ENCODE assay signal across 7 mouse cellular contexts in genomic region chr11:84959701-84960181, GRCm38 (mm10). TPM values are rescaled to one million over a fixed set of nuclear protein-coding genes. Genes with fewer than 3 reads are reported as not detected.
DNase-seq lines count a peak whose midpoint lies in the region; ATAC-seq lines count a peak whose summit lies in the region.

No protein-coding gene starts in this region.

- no peaks in the 10 kb centered on the region for H3K9me3 ChIP-seq in heart, embryonic 11.5 days (replicated peaks; ENCODE audit: control insufficient read depth, low read length)

- peak; percentile 46 for DNase-seq in adrenal gland, postnatal 10 days
- peak; percentile 76 to 80 for DNase-seq in cerebellum, adult 18-20 months
- peak; percentile 84 to 87 for DNase-seq in kidney, postnatal 25 days
- DNase-seq in frontal cortex, postnatal 10 days (ENCODE audit: low spot score in 2 of 2): no peak
- no peak for DNase-seq in left cerebral cortex, adult 11 months (ENCODE audit: low spot score)

- peaks cover 17% of the 10 kb centered on the region for H3K4me1 ChIP-seq in heart, embryonic 11.5 days (ENCODE audit: control insufficient read depth, insufficient read depth, low read length)

- no peaks in the 10 kb centered on the region for H3K36me3 ChIP-seq in heart, embryonic 11.5 days (ENCODE audit: control insufficient read depth, insufficient read depth, low read length)

- H3K9ac ChIP-seq in heart, embryonic 11.5 days (ENCODE audit: low read depth, low read length): no peak overlapping the region

- no peak overlapping the region for H3K27ac ChIP-seq in heart, embryonic 11.5 days (ENCODE audit: low read depth, low read length)

- peak overlapping the region; percentile 50 for H3K4me2 ChIP-seq in heart, embryonic 11.5 days

- H3K27me3 ChIP-seq in heart, embryonic 11.5 days (ENCODE audit: control insufficient read depth, insufficient read depth, low read length): peaks cover 35% of the 10 kb centered on the region

- 3% methylated on average over 9 of the region's 9 CpGs for WGBS in heart, embryonic 11.5 days (ENCODE audit: insufficient replicate concordance)

- no peak for ATAC-seq in heart, embryonic 11.5 days (replicated peaks; ENCODE audit: insufficient number of reproducible peaks, low FRiP score, low TSS enrichment)
- ATAC-seq in monocyte, adult 5-6 weeks (replicated peaks; ENCODE audit: insufficient number of reproducible peaks, low FRiP score, low TSS enrichment, poor library complexity, severe bottlenecking): no peak

- H3K4me3 ChIP-seq in heart, embryonic 11.5 days (ENCODE audit: low read depth, low read length): no peak overlapping the region

RNA-seq across cellular contexts. Expression of gene Car4, which starts 2.2 kb away (rescaled TPM):
- 10 to 100 TPM; 41.2 to 53.6 TPM for total RNA-seq in adrenal gland, postnatal 10 days (2021)
- 11.4 TPM in 2 replicates for polyA plus RNA-seq in heart, embryonic 11.5 days (2014; fragmentation: Nextera tagmentation; extraction: Ambion mirVana)
- total RNA-seq in monocyte, adult 5-6 weeks (2017): not detected in 3 replicates

RNA-seq across cellular contexts. Expression of gene Znhit3, which starts 43.6 kb away (rescaled TPM):
- total RNA-seq in adrenal gland, postnatal 10 days (2021): 10 to 100 TPM; 10.8 TPM
- 44.7 and 46.2 TPM in 2 replicates for polyA plus RNA-seq in heart, embryonic 11.5 days (2014; fragmentation: Nextera tagmentation; extraction: Ambion mirVana)
- 8.6 to 18.2 TPM (median 17.8 TPM) in 3 replicates for total RNA-seq in monocyte, adult 5-6 weeks (2017)

Comparison
In these comparisons a context has a peak if more than half of its experiments do, and no peak if none do; other contexts are left out.
1. DNase-seq: peak in adrenal gland, postnatal 10 days (single experiment), cerebellum, adult 18-20 months (2 of 2) and kidney, postnatal 25 days (2 of 2); none in frontal cortex, postnatal 10 days (0 of 2) and left cerebral cortex, adult 11 months (single experiment).
2. RNA of gene Car4, which starts 2.2 kb away (total RNA-seq): 41.2 to 53.6 TPM in adrenal gland, postnatal 10 days; not detected in monocyte, adult 5-6 weeks; every median in the first group is over 10 times any median in the second.